Mouse (Mus musculus) ES-Bruce4 (cell line): Measurements from ENCODE around the gene Erbin.

Experiments used
- CTCF ChIP-seq: IDR thresholded peaks from one replicate; pipeline ENCODE4 v1.8.1; 2011; ENCODE audit warnings: low read depth, low read length
- EP300 ChIP-seq: IDR thresholded peaks from 2 replicates; pipeline ENCODE4 v1.6.1; 2011; ENCODE audit warnings: low read depth, low read length; ENCODE audit not compliant: insufficient read depth

GRCm38 (mm10) chr13:103770821-103771220 lies 149.5 kb downstream of the Erbin start:
- no peak for TF ChIP-seq EP300
- TF ChIP-seq CTCF = no peak
